Mouse (Mus musculus): ENCODE results near the gene Mfng.

DNA sequence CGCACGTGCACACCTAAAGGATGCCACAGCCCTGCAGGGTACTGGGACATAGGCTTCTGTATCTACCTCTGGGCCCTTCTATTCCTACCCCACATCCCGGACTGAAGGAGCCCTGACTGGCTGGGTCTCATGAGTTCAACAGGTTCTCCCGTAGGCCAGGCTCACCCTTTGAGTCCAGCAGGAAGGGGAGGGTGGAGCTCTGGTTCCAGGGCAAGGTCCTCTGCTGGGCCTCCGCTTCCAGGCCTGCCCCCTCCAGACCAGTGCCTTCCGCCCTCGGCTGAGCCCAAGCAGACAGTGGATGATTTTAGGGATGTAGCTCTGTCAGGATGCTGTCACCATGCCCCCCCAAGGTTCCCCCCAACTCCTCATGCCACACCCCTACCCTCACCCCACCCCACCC, 7.6 kb upstream of the Mfng start:
- no peak for TF ChIP-seq POLR2A (IDR thresholded peaks at IDR 0.05; ENCODE audit: low read depth, low read length)
- no peak for TF ChIP-seq CTCF (conservative IDR thresholded peaks at IDR 0.05; ENCODE audit: insufficient read depth, insufficient read length, low read depth, low read length)

Data from kidney, adult 2 months (tissue).